Mouse (Mus musculus): ENCODE measurements around the gene Pdcd2l.

Gene Pdcd2l

GRCm38 (mm10) chr7:34196132-34197128, at the start of gene Pdcd2l:
Gene Pdcd2l, minus strand, starts transcription at chr7:34196661.
- DNase-seq = peak; percentile 90

DNA sequence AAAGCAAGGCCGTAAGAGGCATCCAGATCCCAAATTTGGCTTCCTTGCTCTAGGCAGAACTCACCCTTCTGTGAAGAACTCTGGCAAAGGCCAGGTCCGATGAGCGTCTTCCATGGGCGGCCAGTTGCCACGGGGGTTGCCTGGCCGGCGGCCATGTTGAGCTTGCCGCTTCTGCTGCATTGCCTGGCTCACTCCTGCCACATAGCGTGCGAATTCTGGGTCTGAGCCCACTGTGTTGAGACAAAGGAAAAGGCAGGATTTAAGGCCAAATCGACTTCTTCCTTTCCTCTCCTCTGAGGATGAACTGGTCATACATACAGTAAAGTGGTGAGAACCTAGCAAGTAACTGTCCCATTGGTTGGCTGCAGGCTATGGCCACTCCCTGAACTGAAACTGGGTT, 45.7 kb upstream of the Pdcd2l start:
- no peak for DNase-seq

- DNase-seq = no peak
Measured at GRCm38 (mm10) chr7:34238086-34238485, 41.6 kb upstream of the Pdcd2l start.

GRCm38 (mm10) chr7:34235602-34236001, 39.1 kb upstream of the Pdcd2l start:
- DNase-seq = no peak

- no peak for DNase-seq
Measured at GRCm38 (mm10) chr7:34234610-34235561, 38.4 kb upstream of the Pdcd2l start.

DNA sequence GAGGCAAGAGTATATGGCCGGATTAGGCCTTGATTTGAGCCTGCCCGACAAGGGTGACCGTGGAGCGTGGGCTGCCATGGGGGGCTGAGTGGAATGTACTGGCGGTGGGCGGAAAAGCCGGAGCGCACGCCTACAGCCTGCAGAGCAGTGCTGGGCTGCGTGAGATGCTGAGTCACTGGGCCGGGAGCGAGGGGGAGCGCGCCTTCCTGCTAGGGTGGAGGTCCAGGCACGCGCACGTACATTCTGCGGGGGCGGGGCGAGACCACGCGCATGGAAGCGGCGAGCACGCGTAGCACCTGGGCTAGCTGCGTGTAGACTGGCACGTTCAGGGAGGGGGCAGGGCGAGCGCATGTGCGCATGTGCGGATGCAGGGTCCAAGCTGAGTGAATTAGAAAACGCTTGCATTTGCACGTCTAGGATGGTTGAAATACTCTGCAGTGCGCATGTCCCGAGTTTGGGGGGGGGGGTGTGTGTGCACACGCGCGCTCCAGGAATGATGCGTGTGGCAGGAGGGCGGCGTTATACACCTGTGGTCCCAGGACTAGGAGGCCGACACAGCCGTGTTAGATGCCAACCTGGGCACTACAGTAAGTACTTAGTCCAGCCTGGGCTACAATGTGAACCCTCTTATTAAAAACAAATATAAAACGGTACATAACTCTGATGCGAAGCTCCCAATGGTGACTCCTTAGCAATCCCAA, 37.6 kb upstream of the Pdcd2l start:
- peak; percentile 100 for DNase-seq

GRCm38 (mm10) chr7:34232785-34233725, 36.6 kb upstream of the Pdcd2l start:
- DNase-seq = no peak

DNA sequence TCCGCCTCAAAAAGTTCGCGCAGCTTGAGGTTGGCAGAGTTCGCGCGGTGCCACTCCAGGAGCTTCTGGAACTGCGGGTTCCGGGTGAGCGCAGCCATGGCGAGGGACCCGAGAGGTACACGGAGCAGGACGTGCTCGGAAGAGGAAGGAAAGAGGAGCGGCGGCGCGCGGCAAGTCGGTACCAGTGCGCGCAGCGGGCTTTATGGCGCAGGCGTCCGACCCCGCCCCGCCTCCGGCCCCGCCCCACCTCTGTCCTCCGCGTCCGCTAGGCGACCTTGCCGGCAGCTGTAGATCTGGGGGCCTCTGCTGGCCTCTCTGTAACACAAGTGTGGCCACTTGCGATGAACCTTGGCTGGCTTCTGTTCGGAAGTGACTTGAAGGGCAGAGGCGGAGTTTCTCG, 33.7 kb upstream of the Pdcd2l start, which contains the start of gene Gpi1:
Gpi1 (minus strand) TSS at position 221 of the 400 bp plus-strand sequence.
- DNase-seq = peak; percentile 82

- DNase-seq = peak; percentile 42
Measured at GRCm38 (mm10) chr7:34229691-34230111, 33.2 kb upstream of the Pdcd2l start.

GRCm38 (mm10) chr7:34229153-34229552, 32.7 kb upstream of the Pdcd2l start:
- DNase-seq = no peak

DNA sequence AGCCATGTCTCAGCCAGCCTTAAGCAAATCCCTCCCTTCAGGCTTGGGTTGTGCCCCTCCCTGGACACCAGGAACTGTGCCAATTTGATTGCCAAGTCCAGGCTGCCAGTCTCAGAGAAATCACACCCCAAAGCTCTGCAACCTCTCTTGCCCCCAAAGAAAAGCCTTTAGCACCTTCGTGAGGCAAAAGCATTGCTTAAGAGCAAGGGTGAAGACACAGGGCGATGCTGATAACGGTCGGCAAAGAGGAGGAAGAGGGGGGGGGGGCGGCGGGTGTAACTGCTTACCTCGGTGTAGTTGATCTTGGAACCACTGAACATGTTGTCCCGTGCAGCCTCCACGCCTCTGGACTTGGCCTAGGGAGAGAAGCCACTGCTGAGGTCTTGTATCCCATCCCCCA, 32.2 kb upstream of the Pdcd2l start:
- no peak for DNase-seq

DNA sequence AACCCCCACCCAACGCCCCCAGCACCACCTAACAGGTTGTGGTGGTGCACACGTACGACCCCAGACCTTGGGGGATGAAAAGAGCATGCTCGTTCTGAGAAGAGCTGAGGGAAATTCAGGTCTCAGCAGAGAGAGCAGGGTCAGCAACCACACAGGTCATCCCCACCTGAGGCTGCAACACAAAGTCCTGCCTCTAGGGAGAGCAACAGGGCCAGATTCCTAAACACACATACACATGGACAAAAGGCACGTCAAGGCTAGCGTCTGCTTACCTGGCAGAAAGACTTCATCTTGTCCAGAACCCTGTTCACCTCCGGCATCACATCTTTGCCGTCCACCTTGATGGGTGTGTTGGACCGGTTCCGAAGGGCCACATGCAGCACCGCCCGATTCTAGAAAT, 30.4 kb upstream of the Pdcd2l start:
- DNase-seq = no peak

DNA sequence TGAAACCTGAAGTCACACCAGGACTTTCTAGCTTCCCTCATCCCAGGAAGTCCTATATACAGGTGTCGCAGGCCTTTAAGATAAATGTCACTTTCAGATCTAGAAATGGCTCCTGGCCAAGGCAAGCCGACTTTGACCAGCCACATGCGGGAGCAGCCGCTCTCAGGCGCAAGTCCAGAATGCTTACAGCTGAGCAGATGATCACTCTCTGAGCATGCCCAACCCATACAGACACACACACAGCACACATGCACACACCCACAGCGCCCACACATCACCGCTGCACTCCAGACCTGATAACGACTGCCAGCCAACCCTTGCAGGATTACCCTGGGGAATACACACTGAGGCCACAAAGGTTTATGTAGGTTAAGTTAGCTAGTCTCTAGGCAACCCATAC, 29.6 kb upstream of the Pdcd2l start:
- no peak for DNase-seq

DNA sequence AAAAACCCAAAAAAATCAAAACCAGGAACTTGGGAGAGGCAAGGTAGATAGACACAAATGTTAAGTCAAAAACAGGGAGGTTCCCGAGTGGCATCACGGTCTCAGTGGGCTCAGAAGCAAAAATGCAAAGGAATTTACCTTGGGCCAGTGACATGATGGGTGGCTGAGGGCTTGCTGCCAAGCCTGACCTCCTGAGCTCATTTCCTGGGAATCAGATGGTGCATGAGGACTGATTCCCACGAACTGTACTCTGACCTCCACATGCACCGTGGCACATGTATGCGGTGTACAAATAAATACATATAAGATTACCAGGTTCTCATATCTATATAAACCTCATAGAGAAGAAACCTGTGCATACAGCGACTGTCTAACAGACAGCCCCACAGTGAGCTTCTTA, 27.8 kb upstream of the Pdcd2l start:
- no peak for DNase-seq

DNA sequence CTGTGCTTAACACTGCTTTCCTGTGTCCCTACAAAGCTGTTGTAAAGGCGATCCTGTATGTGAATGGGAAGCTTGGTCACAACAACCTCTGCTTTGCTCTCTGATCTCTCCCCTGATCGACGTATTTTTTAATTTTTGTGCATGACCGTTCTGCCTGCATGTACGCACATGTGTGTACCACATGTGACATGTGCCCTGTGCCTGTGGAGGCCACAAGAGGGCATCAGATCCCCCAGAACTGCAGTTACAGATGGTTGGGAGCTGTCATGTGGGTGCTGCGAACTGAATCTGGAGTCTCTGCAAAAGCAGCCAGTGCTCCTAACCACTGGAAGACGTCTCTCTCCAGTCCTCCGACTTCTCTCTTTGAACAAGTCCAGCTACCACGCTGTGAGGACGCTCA, 25.9 kb upstream of the Pdcd2l start:
- DNase-seq = no peak

DNA sequence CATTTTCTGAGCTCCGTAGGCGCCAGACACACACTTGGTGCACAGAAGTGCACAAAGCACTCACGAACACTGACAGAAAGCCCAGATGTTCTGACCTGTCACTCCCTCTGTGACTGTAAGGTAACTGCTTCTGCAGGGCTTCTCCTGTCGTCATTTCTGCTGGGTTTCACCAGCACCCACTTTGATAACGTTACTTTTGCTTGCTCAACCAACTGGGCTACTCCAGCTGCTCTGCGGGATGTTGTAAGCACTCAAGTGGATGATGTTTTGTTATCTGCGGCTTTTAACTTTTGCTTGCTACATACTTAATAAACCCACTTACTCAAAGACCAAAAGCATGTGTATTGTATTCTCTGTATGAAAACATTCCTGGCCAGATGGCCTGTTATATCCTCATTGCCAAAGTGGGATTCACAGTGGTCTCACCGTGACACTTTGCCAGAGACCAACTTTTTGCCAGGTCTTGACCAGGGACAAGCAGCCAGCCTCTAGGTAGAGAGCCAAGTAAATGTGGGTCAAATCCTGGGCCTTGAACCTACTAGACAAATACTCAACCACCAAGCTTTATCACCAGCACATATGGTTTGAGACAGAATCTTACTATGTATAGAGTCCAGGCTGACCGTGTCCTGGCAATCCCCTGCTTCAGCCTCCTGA, 25.3 kb upstream of the Pdcd2l start:
- no peak for DNase-seq

GRCm38 (mm10) chr7:34218496-34218895, 22.0 kb upstream of the Pdcd2l start:
- no peak for DNase-seq

DNA sequence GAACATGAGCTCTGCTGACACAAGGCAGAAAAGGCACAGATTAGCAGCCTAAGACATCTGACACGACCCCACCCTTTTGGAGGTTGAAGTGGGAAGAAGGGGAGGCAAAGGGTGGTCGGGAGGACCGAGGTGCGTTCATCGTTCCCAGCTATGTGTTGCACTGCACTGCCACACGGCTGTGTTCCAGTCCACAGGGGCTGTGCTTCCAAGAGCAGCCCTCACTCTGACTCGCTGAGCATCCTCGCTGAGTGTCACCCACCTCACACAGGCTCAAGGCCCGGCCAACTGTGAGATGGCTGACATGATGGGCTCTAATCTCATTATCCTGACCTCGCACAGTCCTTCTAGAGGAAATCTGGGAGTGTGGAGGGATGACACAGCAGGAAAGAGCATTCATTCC, 20.0 kb upstream of the Pdcd2l start:
- DNase-seq = no peak

GRCm38 (mm10) chr7:34215481-34215880, 19.0 kb upstream of the Pdcd2l start:
- DNase-seq = no peak

- DNase-seq = no peak
Measured at GRCm38 (mm10) chr7:34214644-34215043, 18.2 kb upstream of the Pdcd2l start.

GRCm38 (mm10) chr7:34213281-34213680, 16.8 kb upstream of the Pdcd2l start:
- DNase-seq = no peak

Data from thymus, postnatal 25 days (tissue).